Mouse (Mus musculus) adrenal gland, postnatal 25 days (tissue): ENCODE measurements around the gene Dhdds. TPM values are rescaled to one million over a fixed set of nuclear protein-coding genes. Genes with fewer than 3 reads are reported as not detected.
"Not testable (repeated sequence)": the region's sequence is repeated elsewhere in the genome, so short reads cannot be mapped to it uniquely, and the experiment has no call there.

Experiments
- DNase-seq: peaks from one replicate; pipeline ENCODE4 v3.0.0; 2021; ENCODE audit warnings: mixed read lengths
- total RNA-seq: library from RNA; stranded (reverse); gene quantifications from 2 replicates; pipeline ENCODE4 v1.2.3, GENCODE M21; 2021

Dhdds gene
- total RNA-seq, 1 experiment from 2014 or later: 55.0 TPM

DNA sequence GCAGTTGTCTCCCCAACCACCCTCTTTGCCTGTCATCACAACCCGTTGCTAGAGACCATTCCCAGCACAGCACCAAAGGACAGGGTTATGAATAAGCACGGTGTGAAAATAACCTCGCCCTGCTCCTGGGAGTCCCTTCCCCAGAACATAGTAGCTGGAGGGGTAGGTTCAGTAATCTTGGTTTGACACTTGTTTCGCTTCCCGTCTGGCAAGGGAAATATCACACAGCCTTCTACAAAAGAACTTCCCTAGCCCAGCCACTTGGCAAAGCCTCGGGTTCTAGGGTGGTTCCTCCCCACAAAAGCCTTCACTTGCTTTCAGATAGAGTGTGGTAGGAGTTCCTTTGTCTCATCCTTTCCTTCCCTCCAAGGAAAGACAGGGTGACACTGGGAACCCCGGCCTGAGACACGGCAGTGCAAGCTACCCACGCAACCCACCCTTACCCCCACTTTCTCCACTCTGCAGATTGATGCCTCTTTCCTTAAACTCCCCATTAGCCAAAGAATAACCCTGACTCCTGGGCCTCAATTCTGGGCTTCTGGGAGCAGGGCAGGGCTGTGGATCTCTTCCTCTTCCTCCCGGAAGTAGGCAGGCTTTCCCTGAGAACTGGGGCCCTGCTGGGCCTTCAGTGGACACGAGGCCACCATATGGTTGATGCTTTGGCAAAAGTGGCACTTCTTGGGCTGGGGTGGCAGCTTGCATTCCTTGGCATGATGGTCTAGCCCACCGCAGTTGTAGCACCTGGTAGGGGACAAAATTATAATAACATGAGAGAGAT is 5.1 kb upstream of the Dhdds start:
- no peak for DNase-seq

DNA sequence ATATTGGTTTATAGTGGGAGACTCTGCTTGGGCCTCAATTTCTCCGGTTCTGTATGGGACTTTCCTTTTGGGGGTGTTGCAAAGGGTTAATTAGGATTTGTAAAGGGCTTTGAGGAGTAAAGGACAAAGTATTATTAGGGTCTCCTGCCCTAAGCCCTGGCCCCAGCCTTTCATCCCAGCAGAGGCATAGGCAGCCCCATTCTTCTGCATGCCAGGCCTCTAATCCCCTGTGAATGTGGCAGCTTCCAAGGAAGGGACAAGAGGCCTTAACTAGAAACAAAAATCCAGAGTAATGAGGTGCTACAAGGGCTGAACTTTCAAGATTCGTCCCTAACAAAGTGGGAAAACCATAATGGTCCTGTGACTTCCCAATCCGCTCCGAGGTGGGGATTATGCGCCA is 2.2 kb upstream of the Dhdds start:
- no peak for DNase-seq

DNA sequence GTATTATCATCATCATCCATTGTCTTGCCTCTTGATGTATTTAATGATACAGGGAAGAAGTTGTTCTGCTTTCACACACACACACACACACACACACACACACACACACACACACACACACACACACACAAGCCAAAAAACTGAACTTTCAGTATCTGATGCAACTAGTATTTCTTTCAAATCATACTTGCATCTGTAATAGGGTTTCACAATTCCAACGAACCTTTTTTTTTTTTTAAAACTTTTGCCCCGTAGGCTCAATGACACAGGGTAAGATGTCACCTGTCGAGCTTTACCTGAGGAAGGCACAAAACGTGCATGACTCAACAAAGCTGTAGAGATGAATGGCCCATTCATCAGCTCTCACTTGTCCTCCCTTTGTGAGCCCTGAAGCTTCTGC is 1.5 kb upstream of the Dhdds start:
- DNase-seq: no peak

DNA sequence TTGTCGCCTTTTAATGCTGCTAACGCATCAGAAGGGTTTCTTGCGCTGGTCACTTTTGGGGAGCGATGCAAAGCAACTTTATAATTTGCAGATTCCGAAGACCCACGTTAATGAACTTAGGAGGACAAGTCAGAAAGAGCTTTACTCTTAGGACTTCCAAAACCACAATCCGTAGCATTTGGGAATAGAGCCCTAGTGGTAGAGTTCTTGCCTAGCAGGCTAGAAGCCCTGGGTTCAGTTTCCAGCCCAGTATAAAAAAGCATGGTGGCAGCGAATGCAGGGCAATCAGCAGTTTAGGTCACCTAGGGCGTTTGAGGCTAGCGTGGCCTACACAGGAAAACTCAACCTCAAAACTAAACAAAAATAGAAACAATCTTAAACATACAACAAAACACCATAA is 992 bp upstream of the Dhdds start:
- no peak for DNase-seq

DNA sequence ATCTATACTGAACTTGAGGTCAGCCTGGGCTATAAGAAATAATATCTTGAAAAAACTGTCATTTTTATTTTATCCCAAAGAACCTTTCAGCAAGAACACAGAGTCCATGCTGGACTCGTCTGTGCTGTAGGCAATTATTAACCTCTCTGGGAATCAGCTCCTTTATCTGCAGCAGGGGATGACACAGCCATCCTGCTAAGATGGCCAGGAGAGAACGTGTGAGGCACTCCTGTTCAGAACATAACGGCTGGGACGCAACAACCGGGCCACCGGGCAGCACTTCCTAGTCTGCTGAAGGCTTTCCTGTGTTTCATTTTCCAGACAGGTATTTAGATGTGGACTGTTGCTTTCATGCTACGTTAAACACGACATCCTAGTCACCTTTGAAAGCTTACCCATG is 6.0 kb downstream of the Dhdds start:
- no peak for DNase-seq

DNA sequence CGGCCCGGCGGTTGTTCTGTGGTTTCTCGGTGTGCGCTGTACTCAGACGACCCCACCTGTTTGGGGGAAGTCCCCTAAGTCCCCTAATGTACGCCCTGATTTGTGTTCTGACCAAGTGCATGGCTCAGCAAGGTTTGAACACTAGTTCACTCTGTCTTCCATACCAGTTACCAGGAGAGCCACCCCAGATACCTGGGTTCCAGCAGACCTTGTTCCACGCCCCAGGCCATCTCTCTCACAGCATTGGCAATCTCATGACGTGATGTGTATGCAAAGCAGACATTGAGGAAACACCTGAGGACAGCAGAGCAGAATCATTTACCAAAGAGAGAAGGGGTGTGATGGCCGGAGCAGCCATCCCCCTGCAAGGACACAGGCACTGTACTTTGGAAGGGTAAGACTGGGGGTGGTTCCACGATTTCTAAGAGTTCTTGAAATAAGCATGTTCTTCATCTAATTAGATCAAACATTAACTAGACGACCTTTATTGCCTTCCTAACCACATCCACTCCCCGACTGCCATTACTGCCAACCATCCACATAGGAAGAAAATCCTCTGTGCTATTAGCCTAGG is 9.5 kb downstream of the Dhdds start:
- no peak for DNase-seq

DNA sequence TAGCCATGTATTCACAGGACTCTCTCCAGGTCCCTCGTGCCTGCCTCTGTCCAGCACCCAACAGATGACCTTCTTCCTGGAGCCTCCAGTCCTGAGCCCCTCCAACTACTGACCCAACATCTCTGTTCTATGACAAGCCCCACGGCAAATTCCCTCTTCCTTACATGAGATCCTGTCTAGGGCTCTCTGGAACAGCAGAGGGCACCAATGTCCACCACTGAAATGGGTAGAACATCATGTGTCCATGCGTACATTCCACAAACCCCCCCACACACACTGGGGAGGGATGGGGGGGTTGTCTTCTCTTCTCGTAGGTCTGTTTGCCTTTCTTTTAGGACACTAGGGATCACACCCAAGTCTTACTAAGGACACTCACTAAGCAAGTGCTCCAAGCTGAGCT is 10.7 kb downstream of the Dhdds start:
- no peak for DNase-seq

DNA sequence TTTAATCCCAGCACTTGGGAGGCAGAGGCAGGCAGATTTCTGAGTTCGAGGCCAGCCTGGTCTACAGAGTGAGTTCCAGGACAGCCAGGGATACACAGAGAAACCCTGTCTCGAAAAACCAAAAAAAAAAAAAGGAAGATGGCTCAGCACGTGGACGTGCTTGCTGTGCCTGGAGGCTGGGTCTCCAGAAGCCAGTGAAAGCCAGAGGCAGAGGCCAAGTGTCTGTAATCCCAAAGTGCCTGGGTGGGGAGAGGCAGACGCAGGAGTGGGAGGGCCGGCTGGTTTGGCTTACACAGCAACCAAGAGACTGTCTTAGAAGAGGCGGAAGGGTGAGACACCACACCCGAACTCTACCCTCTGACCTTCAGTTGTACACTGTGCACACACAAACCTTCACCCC is 12.4 kb downstream of the Dhdds start:
- DNase-seq: not testable (repeated sequence)

DNA sequence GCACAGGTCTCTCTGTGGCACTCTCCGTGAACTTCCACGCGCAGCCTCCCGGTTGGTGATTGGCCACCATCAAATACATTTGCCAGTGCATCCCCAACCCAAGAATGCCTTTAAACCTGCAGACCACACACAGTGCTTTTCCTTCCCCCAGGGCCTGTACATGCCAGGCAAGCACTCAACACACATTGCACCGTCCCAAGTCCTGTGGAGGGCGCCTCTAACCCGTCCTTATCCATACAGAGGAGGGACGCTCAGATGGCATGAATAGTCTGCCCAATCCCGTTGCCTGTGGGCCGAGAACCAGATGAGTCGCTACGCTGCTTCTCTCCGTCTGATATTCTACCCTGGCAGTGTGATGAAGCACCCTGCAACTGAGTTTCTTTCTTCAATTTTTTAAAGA is 17.8 kb downstream of the Dhdds start:
- no peak for DNase-seq

DNA sequence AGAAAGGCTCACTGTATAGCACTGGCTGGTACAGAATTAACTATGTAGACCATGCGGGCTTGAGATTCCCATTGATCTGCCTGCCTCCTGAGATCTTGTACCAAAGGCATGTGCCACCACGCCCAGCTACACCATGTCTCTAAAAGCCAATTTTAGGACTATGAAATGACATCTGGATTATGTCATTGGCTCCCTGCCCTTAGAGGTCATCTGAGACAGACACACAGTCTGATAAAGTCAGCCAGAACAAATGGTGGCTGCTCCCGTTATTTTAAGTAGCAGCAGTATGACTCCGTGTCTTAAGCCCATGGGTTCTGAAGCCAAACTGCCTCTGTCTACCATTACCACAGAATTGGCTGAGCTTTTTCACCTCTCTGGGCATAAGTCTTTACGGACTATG is 20.2 kb downstream of the Dhdds start:
- DNase-seq: no peak

DNA sequence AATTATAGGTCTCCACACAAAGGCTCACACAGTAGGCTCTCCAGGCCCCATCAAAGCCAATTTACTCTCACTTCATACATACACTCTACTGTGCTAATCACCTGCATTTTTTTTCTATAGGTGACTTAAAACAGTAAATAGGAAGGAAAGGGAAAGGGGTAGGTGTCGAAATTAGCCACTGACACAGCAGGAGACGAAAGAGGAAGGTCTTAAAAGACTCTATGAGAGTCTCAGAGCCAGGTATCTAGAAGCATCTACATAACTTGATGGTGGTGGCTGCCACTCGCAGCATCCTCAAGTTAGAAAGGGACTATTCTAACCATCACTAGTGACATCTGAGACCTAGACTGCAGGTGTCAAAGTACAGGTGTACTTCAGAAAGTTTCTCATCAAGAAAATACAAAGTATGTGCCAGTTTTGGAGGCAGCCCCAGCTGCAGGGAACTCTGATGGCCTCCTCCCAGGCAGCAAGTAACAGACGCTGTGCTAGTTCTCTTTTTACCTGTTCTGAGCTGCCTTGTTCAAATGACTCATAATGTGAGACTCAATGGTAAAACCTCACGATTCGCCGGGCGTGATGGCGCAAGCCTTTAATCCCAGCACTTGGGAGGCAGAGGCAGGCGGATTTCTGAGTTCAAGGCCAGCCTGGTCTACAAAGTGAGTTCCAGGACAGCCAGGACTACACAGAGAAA is 22.6 kb downstream of the Dhdds start:
- DNase-seq: no peak

DNA sequence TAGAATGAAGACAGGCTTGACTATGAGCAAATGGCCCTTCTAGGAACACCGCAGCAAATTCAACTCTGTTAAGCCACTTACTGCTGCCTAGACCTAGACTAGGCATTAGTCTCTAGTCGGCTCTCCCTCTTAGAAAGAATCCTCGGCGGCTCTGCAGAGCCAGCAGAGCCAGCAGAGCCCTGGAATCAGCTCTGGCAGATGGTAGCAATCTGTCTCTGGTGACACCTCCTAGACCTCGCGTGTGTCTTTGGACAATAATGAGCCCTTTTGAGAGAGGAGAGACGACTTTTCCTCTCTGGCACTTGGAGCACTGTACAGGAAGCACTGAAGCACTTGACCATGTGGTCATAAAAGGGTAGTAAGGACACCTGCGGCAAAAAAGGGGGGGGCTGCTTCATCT is 29.0 kb downstream of the Dhdds start:
- DNase-seq: no peak

DNA sequence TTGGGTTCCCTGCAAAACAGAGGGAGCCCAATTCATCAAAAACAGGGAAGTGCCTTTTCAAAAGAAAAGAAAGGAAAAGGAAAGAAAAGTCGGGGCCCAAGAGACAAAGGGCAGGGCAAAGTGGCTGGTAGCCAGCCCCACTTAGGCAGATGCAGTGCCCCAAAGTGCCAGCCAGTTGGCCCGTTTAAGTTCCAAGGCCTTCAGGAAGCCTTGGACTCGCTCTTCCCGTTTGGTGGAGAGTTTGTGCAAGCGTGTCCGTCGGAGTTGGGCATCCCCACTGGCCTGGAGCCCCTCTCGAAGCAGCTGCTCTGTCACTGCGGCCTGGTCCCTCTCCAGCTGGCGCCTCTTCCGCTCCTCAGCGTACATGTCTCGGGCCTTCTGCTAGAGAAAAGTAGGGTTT is 29.8 kb downstream of the Dhdds start:
- no peak for DNase-seq

DNA sequence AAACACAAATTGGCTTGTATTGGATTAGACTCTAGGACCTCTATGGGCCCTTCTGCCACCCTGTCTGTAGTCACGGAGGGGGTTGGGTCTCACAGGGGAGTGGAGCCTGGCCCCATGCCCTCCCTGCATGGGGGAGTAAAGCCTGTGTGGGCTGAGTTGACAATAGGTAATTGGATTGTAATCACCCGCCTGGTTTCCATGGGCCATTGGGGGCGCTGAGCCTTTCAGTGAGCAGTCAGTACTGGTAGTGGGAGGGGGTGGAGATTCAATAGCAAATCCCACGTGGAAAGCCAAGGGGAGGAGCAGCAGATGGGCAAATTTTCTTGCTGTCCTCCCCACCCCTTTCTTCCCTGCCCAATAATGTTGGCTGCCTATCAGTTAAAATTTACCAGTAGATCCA is 30.5 kb downstream of the Dhdds start:
- no peak for DNase-seq

DNA sequence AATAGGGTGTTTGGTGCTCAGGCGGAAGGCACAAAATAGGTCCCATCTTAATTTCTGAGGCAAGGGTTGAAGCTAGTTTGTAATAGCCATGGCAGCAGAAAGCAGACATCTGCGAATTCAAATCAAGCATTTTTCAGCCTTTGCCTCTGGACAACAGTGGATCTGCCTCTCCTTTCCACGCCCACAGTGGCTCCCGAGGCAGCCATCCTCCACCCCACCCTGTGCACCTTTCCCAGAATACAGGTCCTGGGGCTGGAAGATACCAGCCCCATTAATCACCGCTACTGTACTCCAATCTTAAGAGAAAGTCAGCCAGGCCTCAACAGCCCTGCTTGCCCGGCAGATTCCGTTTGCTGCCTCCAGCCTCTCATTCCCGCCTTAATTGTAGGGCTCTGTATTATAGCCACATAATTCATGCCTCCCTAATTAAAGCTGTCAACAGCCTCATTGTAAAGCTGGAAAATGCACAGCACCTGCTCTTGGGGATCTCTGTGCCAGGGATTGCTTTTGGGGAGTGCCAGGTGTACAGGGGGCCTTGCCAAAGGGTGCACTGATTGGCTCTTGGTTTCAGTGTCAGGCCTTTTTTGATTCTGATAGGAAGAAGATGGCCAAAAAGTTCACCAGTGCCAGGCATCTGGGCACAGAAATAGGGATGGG is 31.5 kb downstream of the Dhdds start:
- no peak for DNase-seq

DNA sequence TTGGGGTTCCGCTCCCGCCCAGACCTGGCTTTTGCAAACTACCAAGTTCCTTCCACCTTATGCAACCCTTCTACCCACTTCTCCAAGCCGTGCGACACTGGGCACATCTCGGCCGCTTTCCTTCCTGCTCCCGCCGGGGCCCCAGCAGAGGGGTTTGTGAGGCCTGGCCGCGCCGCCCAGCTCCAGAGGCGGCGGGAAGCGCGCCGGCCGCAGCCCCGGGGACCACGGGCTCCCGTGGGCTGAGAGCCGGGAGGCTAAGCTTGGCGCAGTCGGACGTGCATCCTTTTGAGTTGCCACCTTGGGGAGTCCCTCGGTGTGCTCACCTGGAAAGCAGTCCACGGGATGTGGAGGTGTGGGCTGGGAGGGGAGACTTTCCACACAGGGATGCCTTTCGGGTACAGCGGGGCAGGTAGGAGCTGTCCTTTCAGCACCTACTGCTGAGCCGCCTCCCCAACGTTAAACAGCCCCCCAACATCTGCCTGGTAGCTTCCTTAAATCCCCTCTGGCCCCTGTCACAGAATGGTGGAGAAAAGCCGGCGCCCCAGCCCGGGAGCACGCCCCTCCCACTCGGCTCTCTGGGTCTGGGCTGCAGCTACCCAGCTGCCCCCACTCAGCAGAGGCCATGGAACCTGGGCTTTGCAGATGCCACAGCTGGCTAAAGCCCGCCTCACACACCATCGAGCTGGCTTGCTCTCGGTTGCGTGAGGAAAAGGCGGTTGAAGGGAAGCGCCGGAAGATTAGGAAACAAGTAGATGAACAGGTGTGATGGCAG is 32.4 kb downstream of the Dhdds start, which contains the start of gene Hmgn2:
Gene Hmgn2, minus strand, starts transcription at position 501 of the 772 bp plus-strand sequence.
- peak; percentile 37 for DNase-seq

DNA sequence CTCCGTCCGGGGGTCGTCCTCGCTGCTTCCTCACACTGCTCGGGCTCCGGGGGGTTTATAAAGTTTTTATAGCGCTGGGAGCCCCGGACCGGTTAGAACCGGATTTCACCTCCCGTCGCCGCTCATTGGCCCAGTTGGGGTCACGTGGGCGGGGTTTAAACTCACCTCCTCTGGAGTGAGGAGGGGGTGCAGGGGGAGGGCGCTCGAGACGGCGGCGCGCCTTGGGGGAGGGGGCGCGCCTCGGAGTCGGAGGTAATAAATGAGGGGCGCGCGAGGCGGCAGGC is 32.9 kb downstream of the Dhdds start:
- peak; percentile 90 for DNase-seq

DNA sequence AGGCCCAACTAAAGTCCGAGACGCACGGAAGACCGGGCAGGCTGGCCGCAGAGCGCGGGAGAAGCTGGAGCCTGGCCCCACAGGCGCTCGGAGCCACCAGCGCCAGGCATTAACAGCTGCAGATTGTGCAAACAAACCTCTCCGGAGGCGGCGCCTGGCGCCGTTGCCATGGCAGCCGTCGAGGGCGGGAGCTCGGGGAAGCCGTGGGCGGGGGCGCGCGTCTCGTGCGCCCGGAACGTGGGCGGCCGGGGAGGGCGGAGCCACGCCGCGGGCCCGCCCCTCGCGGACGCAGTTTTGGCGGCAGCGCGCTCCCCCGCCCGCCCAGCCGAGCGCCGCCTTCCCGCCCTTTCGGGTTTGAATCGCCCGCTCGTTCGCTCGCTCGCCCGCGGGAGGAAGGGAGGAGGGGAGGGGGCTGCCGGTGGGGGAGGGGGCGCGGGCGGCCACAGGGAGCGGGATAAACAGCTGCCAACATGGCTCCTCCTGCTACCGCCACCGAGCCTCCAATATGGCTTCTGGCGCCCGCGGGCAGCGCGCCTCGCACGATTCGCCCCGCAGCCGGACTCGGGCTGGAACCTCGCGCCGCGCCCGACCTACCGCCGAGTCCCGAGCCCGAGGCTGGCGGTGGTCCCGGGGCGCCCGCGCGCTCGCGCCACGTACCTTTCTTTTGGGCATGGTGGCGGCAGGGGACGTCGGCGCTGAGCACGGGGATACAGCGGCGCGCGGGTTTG is 33.4 kb downstream of the Dhdds start:
- DNase-seq: peak; percentile 99

DNA sequence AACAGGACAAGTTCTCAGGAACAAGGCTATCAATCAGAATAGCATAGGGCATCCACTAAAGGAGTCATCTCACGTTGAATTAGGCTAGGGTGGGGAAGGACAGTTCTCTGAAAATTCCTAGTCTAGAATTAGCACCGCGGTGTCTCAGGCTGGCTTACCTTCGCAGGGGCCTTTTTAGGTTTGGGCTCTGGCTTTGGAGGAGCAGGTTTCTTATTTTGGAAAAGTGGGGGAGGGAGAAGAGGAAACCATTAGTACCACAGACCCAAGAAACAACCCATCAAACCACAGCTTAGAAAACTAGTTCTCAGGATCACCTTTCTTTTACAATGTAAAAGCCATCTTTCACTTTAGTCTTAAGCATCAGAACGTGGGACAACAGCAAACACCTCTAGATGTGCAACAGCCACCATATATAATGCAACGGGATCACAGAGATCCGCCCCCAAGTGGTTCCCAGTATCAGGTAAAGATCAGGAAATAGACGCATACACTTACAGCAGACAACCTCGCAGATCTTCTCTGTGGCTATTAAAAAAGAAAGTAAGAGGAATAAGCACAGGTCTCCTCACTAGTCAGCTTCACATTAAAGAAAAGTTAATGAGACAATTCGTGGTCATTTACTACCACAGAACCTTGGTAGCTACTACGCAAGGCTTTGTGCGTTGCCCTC is 34.3 kb downstream of the Dhdds start:
- no peak for DNase-seq

DNA sequence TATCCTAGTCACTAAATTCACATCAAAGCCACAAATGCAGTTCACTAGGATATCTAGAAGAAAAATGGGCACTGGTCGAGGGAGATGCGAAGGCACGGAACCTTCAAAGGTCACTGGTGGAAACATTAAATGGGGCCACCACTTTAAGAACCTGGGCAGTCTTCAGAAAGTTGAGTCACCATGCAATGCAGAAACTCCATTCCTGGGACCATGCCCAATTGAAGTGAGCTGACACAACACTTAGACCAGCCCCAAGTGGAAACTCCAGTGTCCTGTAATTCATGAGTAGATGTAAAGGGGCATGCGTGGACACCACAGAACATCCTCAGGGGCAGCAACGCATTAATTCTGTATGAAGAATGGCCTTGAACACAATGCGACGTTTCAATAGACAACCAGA is 38.2 kb downstream of the Dhdds start:
- DNase-seq: no peak

DNA sequence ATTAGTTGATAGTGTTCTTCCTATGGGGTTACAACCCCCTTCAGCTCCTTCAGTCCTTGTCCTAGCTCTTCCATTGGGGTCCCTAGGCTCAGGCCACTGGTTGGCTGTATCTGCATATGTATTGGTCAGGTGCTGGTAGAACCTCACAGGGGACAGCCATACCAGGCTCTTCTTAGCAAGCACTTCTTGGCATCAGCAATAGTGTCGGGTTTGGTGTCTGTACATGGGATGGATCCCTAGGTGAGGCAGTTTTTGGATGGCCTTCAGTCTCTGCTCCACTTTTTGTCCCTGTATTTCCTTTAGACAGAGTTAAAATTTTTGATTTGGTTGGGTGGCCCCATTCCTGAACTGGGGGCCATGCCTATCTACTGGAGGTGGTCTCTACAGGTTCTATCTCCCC is 41.8 kb downstream of the Dhdds start:
- DNase-seq: no peak
